ENCODE assay signal across 21 mouse cellular contexts in genomic region chr5:137723840-137724239, GRCm38 (mm10). TPM values are rescaled to one million over a fixed set of nuclear protein-coding genes. Genes with fewer than 3 reads are reported as not detected.
DNase-seq lines count a peak whose midpoint lies in the region; ATAC-seq and TF ChIP-seq lines count a peak whose summit lies in the region.
"Had no signal": no experiment of that assay in that cellular context is flagged by ENCODE, and none has a peak within 500 bp of the region (broad histone marks: within the 10 kb centered on the region; RNA-seq: fewer than 3 reads in every experiment).

No protein-coding gene starts in this region.

- TF ChIP-seq EP300 in MEL (IDR thresholded peaks at IDR 0.05; ENCODE audit: low read depth in 1 of 2, low read length in 2 of 2), result peak; percentile 74 to 75

- peaks cover 0 to 23% of the 10 kb centered on the region in 2 experiments; a peak in 2 of 4 replicates for H3K36me3 ChIP-seq in MEL (ENCODE audit: control insufficient read depth in 1 of 2, insufficient read depth in 2 of 2, low read length in 2 of 2)
- H3K36me3 ChIP-seq: heart, embryonic 13.5 days had no signal

- peak overlapping the region; percentile 35; the same call in 1 of the 2 replicates for H3K9ac ChIP-seq in MEL (ENCODE audit: control insufficient read depth, low read depth, low read length, poor library complexity, severe bottlenecking)
- H3K9ac ChIP-seq: heart, embryonic 13.5 days; hindbrain, embryonic 13.5 days had no signal

- H3K4me1 ChIP-seq in MEL (ENCODE audit: control insufficient read depth in 1 of 2, insufficient read depth in 2 of 2, low read length in 2 of 2), result peaks cover 5 to 31% of the 10 kb centered on the region in 2 experiments

- no peaks in the 10 kb centered on the region for H3K79me2 ChIP-seq in MEL (ENCODE audit: control insufficient read depth, insufficient read depth, low read length, poor library complexity)

- no peak overlapping the region for H3K4me3 ChIP-seq in MEL (ENCODE audit: control insufficient read depth in 1 of 2, insufficient read depth in 1 of 2, low read depth in 2 of 2, low read length in 2 of 2)
- H3K4me3 ChIP-seq: gastrocnemius, adult 2 months; heart, embryonic 13.5 days; hindbrain, embryonic 13.5 days had no signal

- peak; percentile 76 for ATAC-seq in common myeloid progenitor, adult 5-6 weeks (replicated peaks; ENCODE audit: low read depth, poor library complexity, severe bottlenecking)
- peak; percentile 58; the same call in 1 of the 2 replicates for ATAC-seq in megakaryocyte progenitor cell, adult 5-6 weeks (replicated peaks; ENCODE audit: poor library complexity)
- ATAC-seq: CD4-positive, CD25-positive, alpha-beta regulatory T cell, adult 4 months; forebrain, embryonic 14.5 days; hindbrain, postnatal 0 days had no signal

- no peak for TF ChIP-seq CTCF in MEL (IDR thresholded peaks at IDR 0.05 in 2 of 3, conservative IDR thresholded peaks at IDR 0.05 in 1 of 3; ENCODE audit: control insufficient read depth in 1 of 3, insufficient read depth in 1 of 3, low read depth in 2 of 3, low read length in 3 of 3, poor library complexity in 1 of 3, severe bottlenecking in 1 of 3)

- H3K9me3 ChIP-seq in MEL (replicated peaks; ENCODE audit: insufficient read depth, low read length), result no peaks in the 10 kb centered on the region
- H3K9me3 ChIP-seq: heart, embryonic 13.5 days; hindbrain, embryonic 13.5 days had no signal

- no peak for TF ChIP-seq POLR2A in MEL (IDR thresholded peaks at IDR 0.05; ENCODE audit: control insufficient read depth in 1 of 2, insufficient read depth in 1 of 2, low read depth in 1 of 2, low read length in 2 of 2, poor library complexity in 1 of 2)

- peak; percentile 81 for DNase-seq in MEL (ENCODE audit: low read depth, low spot score)
- DNase-seq in adrenal gland, postnatal 14 days, result no peak
- DNase-seq in T-cell, adult 2 months (ENCODE audit: low spot score), result no peak
- no peak for DNase-seq in embryo, embryonic 11 days
- DNase-seq in ovary, postnatal 14 days (ENCODE audit: low spot score), result no peak
- DNase-seq: adrenal gland, postnatal 10 days; B cell, adult 2 months; cerebellum, adult 2 months; cerebellum, postnatal 10 days; gastrocnemius, adult 2 months; gastrocnemius, postnatal 25 days; heart, adult 11 months; heart, postnatal 4 days; kidney, adult 11 months had no signal

- peak overlapping the region; percentile 81 for H3K27ac ChIP-seq in MEL (ENCODE audit: control insufficient read depth, low read depth, low read length)
- H3K27ac ChIP-seq: gastrocnemius, adult 2 months; heart, embryonic 13.5 days; hindbrain, embryonic 13.5 days; hindbrain, postnatal 0 days had no signal

- H3K27me3 ChIP-seq in MEL (ENCODE audit: control insufficient read depth in 1 of 2, insufficient read depth in 2 of 2, low read length in 2 of 2), result no peaks in the 10 kb centered on the region

- TF ChIP-seq RAD21 in MEL (IDR thresholded peaks at IDR 0.05; ENCODE audit: low read depth, low read length), result no peak

TF ChIP-seq in MEL, 35 proteins besides CTCF, POLR2A, EP300 and RAD21:
- no peak for TF ChIP-seq MAZ (IDR thresholded peaks at IDR 0.05; ENCODE audit: low read depth, low read length)
- TF ChIP-seq CHD1 (IDR thresholded peaks at IDR 0.05; ENCODE audit: low read depth, low read length), result no peak
- TF ChIP-seq TAL1 (IDR thresholded peaks at IDR 0.05; ENCODE audit: low read length), result no peak
- peak; percentile 52; the same call in 1 of the 2 replicates for TF ChIP-seq ETS1 (IDR thresholded peaks at IDR 0.05; ENCODE audit: low read depth, low read length)
- no peak for TF ChIP-seq ZKSCAN1 (IDR thresholded peaks at IDR 0.05; ENCODE audit: low read depth, low read length)
- 0 out of 2 replicates have a peak, but pooled peaks have one; percentile 21 for TF ChIP-seq RCOR1 (IDR thresholded peaks at IDR 0.05; ENCODE audit: low read depth, low read length)
- TF ChIP-seq ZNF384 (IDR thresholded peaks at IDR 0.05; ENCODE audit: low read depth, low read length), result peak; percentile 95
- TF ChIP-seq ELF1 (IDR thresholded peaks at IDR 0.05; ENCODE audit: low read depth, low read length), result no peak
- TF ChIP-seq NRF1 (IDR thresholded peaks at IDR 0.05; ENCODE audit: insufficient read depth, low read depth, low read length, poor library complexity, severe bottlenecking), result no peak
- TF ChIP-seq HCFC1 (IDR thresholded peaks at IDR 0.05; ENCODE audit: low read depth, low read length), result no peak
- no peak for TF ChIP-seq POLR2AphosphoS2 (IDR thresholded peaks at IDR 0.05; ENCODE audit: low read length)
- TF ChIP-seq UBTF (IDR thresholded peaks at IDR 0.05; ENCODE audit: borderline replicate concordance, insufficient read depth, low read depth, low read length), result no peak
- peak; percentile 84 for TF ChIP-seq GATA1 (IDR thresholded peaks at IDR 0.05; ENCODE audit: low read depth, low read length)
- TF ChIP-seq ZC3H11A (IDR thresholded peaks at IDR 0.05; ENCODE audit: low read depth, low read length), result no peak
- no peak for TF ChIP-seq GABPA (IDR thresholded peaks at IDR 0.05; ENCODE audit: low read depth, low read length)
- no peak for TF ChIP-seq CHD2 (IDR thresholded peaks at IDR 0.05; ENCODE audit: low read length)
- no peak for TF ChIP-seq ZMIZ1 (IDR thresholded peaks at IDR 0.05; ENCODE audit: low read depth, low read length)
- TF ChIP-seq MXI1 (IDR thresholded peaks at IDR 0.05; ENCODE audit: low read depth, low read length), result no peak
- TF ChIP-seq MAX (IDR thresholded peaks at IDR 0.05; ENCODE audit: low read length), result no peak
- TF ChIP-seq JUND (IDR thresholded peaks at IDR 0.05; ENCODE audit: low read depth, low read length), result no peak
- TF ChIP-seq SMC3 (IDR thresholded peaks at IDR 0.05; ENCODE audit: low read depth, low read length), result no peak
- no peak for TF ChIP-seq MEF2A (IDR thresholded peaks at IDR 0.05; ENCODE audit: extremely low read depth, insufficient replicate concordance, low read depth, low read length, poor library complexity, severe bottlenecking)
- TF ChIP-seq MAFK (IDR thresholded peaks at IDR 0.05; ENCODE audit: borderline replicate concordance, low read depth, low read length), result no peak
- no peak for TF ChIP-seq USF1 (IDR thresholded peaks at IDR 0.05; ENCODE audit: low read depth, low read length)
- no peak for TF ChIP-seq MYB (IDR thresholded peaks at IDR 0.05; ENCODE audit: low read depth, low read length)
- TF ChIP-seq POLR2AphosphoS5 (IDR thresholded peaks at IDR 0.05; ENCODE audit: borderline replicate concordance, low read depth, low read length), result no peak
- TF ChIP-seq TBP (IDR thresholded peaks at IDR 0.05; ENCODE audit: low read depth, low read length), result peak; percentile 79
- no peak for TF ChIP-seq TCF12 (IDR thresholded peaks at IDR 0.05; ENCODE audit: low read depth, low read length)
- peak; percentile 38; the same call in 1 of the 2 replicates for TF ChIP-seq BHLHE40 (IDR thresholded peaks at IDR 0.05; ENCODE audit: borderline replicate concordance, low read depth, low read length)
- peak; percentile 43; the same call in 1 of the 2 replicates for TF ChIP-seq SIN3A (IDR thresholded peaks at IDR 0.05; ENCODE audit: low read length)
- no peak for TF ChIP-seq USF2 (IDR thresholded peaks at IDR 0.05; ENCODE audit: borderline replicate concordance in 1 of 2, insufficient read depth in 1 of 2, low read depth in 1 of 2, low read length in 2 of 2)
- TF ChIP-seq E2F4 (IDR thresholded peaks at IDR 0.05; ENCODE audit: borderline replicate concordance, low read depth, low read length), result no peak
- no peak for TF ChIP-seq NELFE (IDR thresholded peaks at IDR 0.05; ENCODE audit: low read depth, low read length)
- no peak for TF ChIP-seq KAT2A (conservative IDR thresholded peaks at IDR 0.05; ENCODE audit: low read depth, low read length)

RNA-seq across cellular contexts. Expression of gene Nyap1, which starts 17.6 kb away (rescaled TPM):
- 0.39 and 0.42 TPM in 2 replicates for total RNA-seq in MEL (2012; rRNA removed)
- polyA plus RNA-seq in MEL (2012; ENCODE audit: insufficient read depth in 1 of 2, insufficient read length in 2 of 2, low read depth in 1 of 2, low replicate concordance in 2 of 2, missing spikeins in 1 of 2), result 1 to 10 TPM in 1 of 2 experiments, not detected in 1; 1.1 TPM
- 0.05 TPM in 1 of 2 replicates, not detected in the other for total RNA-seq in common myeloid progenitor, adult 5-6 weeks (2017)
- total RNA-seq in megakaryocyte progenitor cell, adult 5-6 weeks (2015), result 0.02 and 0.05 TPM in 2 replicates
- 0.07 and 0.17 TPM in 2 replicates for total RNA-seq in megakaryocyte progenitor cell, adult 5-6 weeks (2017)
- total RNA-seq in adrenal gland, postnatal 14 days (2021), result 3.6 and 5.9 TPM in 2 replicates

RNA-seq across cellular contexts. Expression of gene Tsc22d4, which starts 21.7 kb away (rescaled TPM):
- total RNA-seq in MEL (2012; rRNA removed), result 52.7 and 58.3 TPM in 2 replicates
- 100 to 1,000 TPM in 1 of 2 experiments, not detected in 1; 203 TPM for polyA plus RNA-seq in MEL (2012; ENCODE audit: insufficient read depth in 1 of 2, insufficient read length in 2 of 2, low read depth in 1 of 2, low replicate concordance in 2 of 2, missing spikeins in 1 of 2)
- total RNA-seq in common myeloid progenitor, adult 5-6 weeks (2017), result 86.7 and 97.2 TPM in 2 replicates
- total RNA-seq in megakaryocyte progenitor cell, adult 5-6 weeks (2015), result 39.6 and 58.5 TPM in 2 replicates
- total RNA-seq in megakaryocyte progenitor cell, adult 5-6 weeks (2017), result 92.1 and 96.5 TPM in 2 replicates
- 74.9 and 87.3 TPM in 2 replicates for total RNA-seq in adrenal gland, postnatal 14 days (2021)

RNA-seq across cellular contexts. Expression of gene Agfg2, which starts 39.3 kb away (rescaled TPM):
- total RNA-seq in MEL (2012; rRNA removed), result 18.7 and 30.0 TPM in 2 replicates
- 10 to 100 TPM in 1 of 2 experiments, not detected in 1; 38.9 TPM for polyA plus RNA-seq in MEL (2012; ENCODE audit: insufficient read depth in 1 of 2, insufficient read length in 2 of 2, low read depth in 1 of 2, low replicate concordance in 2 of 2, missing spikeins in 1 of 2)
- 10.1 and 15.7 TPM in 2 replicates for total RNA-seq in common myeloid progenitor, adult 5-6 weeks (2017)
- 8.6 and 9.8 TPM in 2 replicates for total RNA-seq in megakaryocyte progenitor cell, adult 5-6 weeks (2015)
- 10.5 and 14.2 TPM in 2 replicates for total RNA-seq in megakaryocyte progenitor cell, adult 5-6 weeks (2017)
- 22.9 and 25.3 TPM in 2 replicates for total RNA-seq in adrenal gland, postnatal 14 days (2021)

RNA-seq across cellular contexts. Expression of gene Ppp1r35, which starts 54.8 kb away (rescaled TPM):
- total RNA-seq in MEL (2012; rRNA removed), result 35.0 and 35.8 TPM in 2 replicates
- 10 to 100 TPM in 1 of 2 experiments, not detected in 1; 46.2 TPM for polyA plus RNA-seq in MEL (2012; ENCODE audit: insufficient read depth in 1 of 2, insufficient read length in 2 of 2, low read depth in 1 of 2, low replicate concordance in 2 of 2, missing spikeins in 1 of 2)
- 13.0 and 21.9 TPM in 2 replicates for total RNA-seq in common myeloid progenitor, adult 5-6 weeks (2017)
- total RNA-seq in megakaryocyte progenitor cell, adult 5-6 weeks (2015), result 64.5 and 77.4 TPM in 2 replicates
- total RNA-seq in megakaryocyte progenitor cell, adult 5-6 weeks (2017), result 38.4 and 38.6 TPM in 2 replicates
- total RNA-seq in adrenal gland, postnatal 14 days (2021), result 20.4 and 21.9 TPM in 2 replicates
